Mouse (Mus musculus): Measurements from ENCODE around the gene Rims1. TPM values are rescaled to one million over a fixed set of nuclear protein-coding genes. Genes with fewer than 3 reads are reported as not detected.

The Rims1 gene
- polyA plus RNA-seq, 1 experiment from 2014 or later = 7.9 TPM

GRCm38 (mm10) chr1:22579470-22579869, 226.3 kb downstream of the Rims1 start:
- Histone ChIP-seq H3K27ac (replicated peaks) (no peak overlapping the region), H3K4me3 (ENCODE audit: low read depth, low read length) (no peak overlapping the region), H3K4me1 (replicated peaks; ENCODE audit: control insufficient read depth, insufficient read depth) (no peaks in the 10 kb centered on the region), H3K9me3 (ENCODE audit: control insufficient read depth, low read length) (no peaks in the 10 kb centered on the region), H3K36me3 (ENCODE audit: control insufficient read depth, insufficient read depth, low read length) (no peaks in the 10 kb centered on the region), H3K27me3 (ENCODE audit: control insufficient read depth, insufficient read depth, low read length) (no peaks in the 10 kb centered on the region), H3K9ac (ENCODE audit: low read length) (no peak overlapping the region), H3K4me2 (replicated peaks; ENCODE audit: low read depth) (no peak overlapping the region)
- ATAC-seq (ENCODE audit: low FRiP score, low TSS enrichment) (no peak), DNase-seq (ENCODE audit: low spot score) (no peak)
- TF ChIP-seq EP300 (optimal IDR thresholded peaks at IDR 0.05) = no peak
- TF ChIP-seq CTCF (IDR thresholded peaks at IDR 0.05; ENCODE audit: low read depth) = no peak
- 71% methylated on average over 3 of the region's 3 CpGs for WGBS

- no peak for DNase-seq (ENCODE audit: low spot score)
- no peak overlapping the region for H3K9ac ChIP-seq (ENCODE audit: low read length)
- H3K27ac ChIP-seq (replicated peaks) = no peak overlapping the region
- H3K9me3 ChIP-seq (ENCODE audit: control insufficient read depth, low read length) = no peaks in the 10 kb centered on the region
- H3K4me2 ChIP-seq (replicated peaks; ENCODE audit: low read depth) = no peak overlapping the region
- 89% methylated on average over 1 of the region's 1 CpGs for WGBS
- H3K36me3 ChIP-seq (ENCODE audit: control insufficient read depth, insufficient read depth, low read length) = no peaks in the 10 kb centered on the region
- no peak for ATAC-seq (ENCODE audit: low FRiP score, low TSS enrichment)
- no peak overlapping the region for H3K4me3 ChIP-seq (ENCODE audit: low read depth, low read length)
- no peaks in the 10 kb centered on the region for H3K4me1 ChIP-seq (replicated peaks; ENCODE audit: control insufficient read depth, insufficient read depth)
- H3K27me3 ChIP-seq (ENCODE audit: control insufficient read depth, insufficient read depth, low read length) = no peaks in the 10 kb centered on the region
- TF ChIP-seq CTCF (IDR thresholded peaks at IDR 0.05; ENCODE audit: low read depth) = no peak
- no peak for TF ChIP-seq EP300 (optimal IDR thresholded peaks at IDR 0.05)
These were observed 233.1 kb downstream of the Rims1 start for GRCm38 (mm10) chr1:22572720-22573119.

DNA sequence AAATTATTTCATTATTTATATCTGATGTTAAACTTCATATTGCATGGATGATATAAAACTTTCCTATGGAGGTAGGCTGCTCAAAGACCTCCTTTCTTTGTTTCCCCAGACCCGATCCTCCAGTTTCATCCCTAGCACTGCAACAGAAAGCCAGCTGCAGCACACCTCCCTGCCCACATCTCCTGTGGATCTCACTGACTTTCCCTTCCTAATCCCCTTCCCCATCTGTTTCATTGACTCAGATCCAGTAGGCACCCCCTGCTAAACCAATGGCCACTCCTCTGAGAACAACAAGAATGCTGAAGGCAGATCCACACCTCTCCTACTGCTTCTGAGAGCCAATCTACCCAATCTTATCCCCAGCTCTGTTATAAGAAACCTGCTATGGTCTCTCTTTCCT, 259.5 kb downstream of the Rims1 start:
- H3K9me3 ChIP-seq (ENCODE audit: control insufficient read depth, low read length) = no peaks in the 10 kb centered on the region
- 97% methylated on average over 1 of the region's 1 CpGs for WGBS
- H3K27ac ChIP-seq (replicated peaks) = no peak overlapping the region
- H3K4me2 ChIP-seq (replicated peaks; ENCODE audit: low read depth) = no peak overlapping the region
- no peak overlapping the region for H3K4me3 ChIP-seq (ENCODE audit: low read depth, low read length)
- TF ChIP-seq EP300 (optimal IDR thresholded peaks at IDR 0.05) (no peak), CTCF (IDR thresholded peaks at IDR 0.05; ENCODE audit: low read depth) (no peak)
- H3K36me3 ChIP-seq (ENCODE audit: control insufficient read depth, insufficient read depth, low read length) = no peaks in the 10 kb centered on the region
- no peaks in the 10 kb centered on the region for H3K27me3 ChIP-seq (ENCODE audit: control insufficient read depth, insufficient read depth, low read length)
- H3K9ac ChIP-seq (ENCODE audit: low read length) = no peak overlapping the region
- H3K4me1 ChIP-seq (replicated peaks; ENCODE audit: control insufficient read depth, insufficient read depth) = no peaks in the 10 kb centered on the region
- ATAC-seq (ENCODE audit: low FRiP score, low TSS enrichment) (no peak), DNase-seq (ENCODE audit: low spot score) (no peak)

GRCm38 (mm10) chr1:22538129-22538528, 267.7 kb downstream of the Rims1 start:
- Histone ChIP-seq H3K4me3 (ENCODE audit: low read depth, low read length) (no peak overlapping the region), H3K9ac (ENCODE audit: low read length) (no peak overlapping the region), H3K9me3 (ENCODE audit: control insufficient read depth, low read length) (no peaks in the 10 kb centered on the region), H3K4me2 (replicated peaks; ENCODE audit: low read depth) (no peak overlapping the region), H3K27me3 (ENCODE audit: control insufficient read depth, insufficient read depth, low read length) (peaks cover 8% of the 10 kb centered on the region; the same call in 1 of the 2 replicates), H3K36me3 (ENCODE audit: control insufficient read depth, insufficient read depth, low read length) (no peaks in the 10 kb centered on the region), H3K4me1 (replicated peaks; ENCODE audit: control insufficient read depth, insufficient read depth) (no peaks in the 10 kb centered on the region), H3K27ac (replicated peaks) (no peak overlapping the region)
- TF ChIP-seq EP300 (optimal IDR thresholded peaks at IDR 0.05) (no peak), CTCF (IDR thresholded peaks at IDR 0.05; ENCODE audit: low read depth) (no peak)
- peak; percentile 54; the same call in 1 of the 2 replicates for ATAC-seq (ENCODE audit: low FRiP score, low TSS enrichment)
- peak; percentile 24 for DNase-seq (ENCODE audit: low spot score)
- whole genome bisulfite sequencing = 56% methylated on average over 7 of the region's 7 CpGs

- ATAC-seq (ENCODE audit: low FRiP score, low TSS enrichment) (peak; percentile 59; the same call in 1 of the 2 replicates), DNase-seq (ENCODE audit: low spot score) (no peak)
- no peak overlapping the region for H3K4me2 ChIP-seq (replicated peaks; ENCODE audit: low read depth)
- peaks cover 10% of the 10 kb centered on the region; the same call in 1 of the 2 replicates for H3K27me3 ChIP-seq (ENCODE audit: control insufficient read depth, insufficient read depth, low read length)
- H3K4me3 ChIP-seq (ENCODE audit: low read depth, low read length) = no peak overlapping the region
- H3K36me3 ChIP-seq (ENCODE audit: control insufficient read depth, insufficient read depth, low read length) = no peaks in the 10 kb centered on the region
- no peak overlapping the region for H3K9ac ChIP-seq (ENCODE audit: low read length)
- no peaks in the 10 kb centered on the region for H3K4me1 ChIP-seq (replicated peaks; ENCODE audit: control insufficient read depth, insufficient read depth)
- no peaks in the 10 kb centered on the region for H3K9me3 ChIP-seq (ENCODE audit: control insufficient read depth, low read length)
- TF ChIP-seq EP300 (optimal IDR thresholded peaks at IDR 0.05) (no peak), CTCF (IDR thresholded peaks at IDR 0.05; ENCODE audit: low read depth) (no peak)
- WGBS = 64% methylated on average over 2 of the region's 2 CpGs
- H3K27ac ChIP-seq (replicated peaks) = no peak overlapping the region
These were observed 269.0 kb downstream of the Rims1 start for GRCm38 (mm10) chr1:22536776-22537175.

DNA sequence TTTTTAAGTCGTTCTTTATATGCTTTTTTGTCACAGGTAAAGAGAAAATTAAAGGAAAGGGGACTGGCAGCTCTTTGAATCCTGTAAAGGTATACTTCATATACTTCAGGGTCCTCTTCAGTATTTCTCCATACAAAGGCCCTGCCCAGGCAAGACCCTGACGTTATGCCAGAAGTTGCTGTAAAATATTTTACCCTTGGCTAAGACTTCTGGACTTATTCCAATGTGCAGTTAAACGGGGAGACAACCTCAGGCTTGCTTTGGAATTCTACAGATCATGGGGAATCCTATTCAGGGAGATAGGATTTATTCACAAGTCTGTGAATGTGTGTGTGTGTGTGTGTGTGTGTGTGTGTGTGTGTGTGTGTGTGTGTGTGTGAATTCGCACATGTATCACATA, 270.7 kb downstream of the Rims1 start:
- H3K27ac ChIP-seq (replicated peaks) = no peak overlapping the region
- H3K4me2 ChIP-seq (replicated peaks; ENCODE audit: low read depth) = no peak overlapping the region
- no peaks in the 10 kb centered on the region for H3K36me3 ChIP-seq (ENCODE audit: control insufficient read depth, insufficient read depth, low read length)
- no peaks in the 10 kb centered on the region for H3K9me3 ChIP-seq (ENCODE audit: control insufficient read depth, low read length)
- TF ChIP-seq CTCF (IDR thresholded peaks at IDR 0.05; ENCODE audit: low read depth) (no peak), EP300 (optimal IDR thresholded peaks at IDR 0.05) (no peak)
- H3K4me1 ChIP-seq (replicated peaks; ENCODE audit: control insufficient read depth, insufficient read depth) = no peaks in the 10 kb centered on the region
- ATAC-seq (ENCODE audit: low FRiP score, low TSS enrichment) (no peak), DNase-seq (ENCODE audit: low spot score) (no peak)
- 45% methylated on average over 4 of the region's 4 CpGs for WGBS
- no peak overlapping the region for H3K9ac ChIP-seq (ENCODE audit: low read length)
- peaks cover 10% of the 10 kb centered on the region; the same call in 1 of the 2 replicates for H3K27me3 ChIP-seq (ENCODE audit: control insufficient read depth, insufficient read depth, low read length)
- H3K4me3 ChIP-seq (ENCODE audit: low read depth, low read length) = no peak overlapping the region

All from stomach, postnatal 0 days (tissue).